Mouse (Mus musculus) spleen, embryonic (tissue): ENCODE data around the gene Dbi.

Experiments
- CTCF ChIA-PET: fragments of 350-600 bp; sonication (Branson Sonifier 250); formaldehyde crosslinking; loops from one replicate; lab custom pipeline; 2022; lab: Charles Lee

Gene Dbi

DNA sequence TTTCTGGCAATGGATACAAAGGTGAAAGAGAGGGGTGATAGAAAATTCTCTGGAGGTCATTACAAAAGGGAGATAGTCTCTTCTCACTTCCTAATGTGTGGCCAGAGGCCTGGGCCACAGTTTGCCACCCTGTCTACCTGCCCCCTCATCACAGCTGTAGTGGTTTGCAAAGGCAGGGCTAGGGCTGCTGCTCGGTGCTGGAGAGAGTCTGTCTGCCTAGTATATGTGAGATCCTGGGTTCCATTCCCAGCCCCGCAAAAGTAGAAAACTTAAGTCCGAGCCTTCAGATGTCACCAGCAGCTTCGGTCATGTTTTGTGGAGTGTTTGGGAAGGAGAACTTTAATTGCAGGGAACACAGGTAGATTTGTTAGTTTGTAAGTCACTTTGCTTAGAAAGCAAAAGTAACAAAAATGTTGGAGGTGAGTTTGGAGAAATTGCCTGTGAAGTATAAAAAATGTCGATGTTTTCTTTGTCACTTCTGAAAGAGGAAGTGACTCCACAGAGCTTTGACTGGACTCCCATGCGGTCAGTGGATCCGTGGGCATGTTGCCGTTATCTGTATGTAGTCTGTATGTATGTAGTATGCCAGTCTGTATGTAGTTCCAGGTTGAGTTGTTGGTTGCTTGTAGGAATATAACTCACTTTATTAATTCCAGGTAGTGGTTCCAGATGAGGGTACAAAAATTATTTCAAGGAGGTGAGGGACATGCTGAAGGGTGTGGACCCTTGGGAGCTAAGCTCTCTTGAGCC, 1.9 kb upstream of the Dbi start:
- CTCF ChIA-PET, result interaction anchor here (0.6 to 0.7 kb wide), 2 partner anchors 27 to 244 kb away, joined by 4 to 6 read pairs; no protein-coding TSS in a partner anchor

DNA sequence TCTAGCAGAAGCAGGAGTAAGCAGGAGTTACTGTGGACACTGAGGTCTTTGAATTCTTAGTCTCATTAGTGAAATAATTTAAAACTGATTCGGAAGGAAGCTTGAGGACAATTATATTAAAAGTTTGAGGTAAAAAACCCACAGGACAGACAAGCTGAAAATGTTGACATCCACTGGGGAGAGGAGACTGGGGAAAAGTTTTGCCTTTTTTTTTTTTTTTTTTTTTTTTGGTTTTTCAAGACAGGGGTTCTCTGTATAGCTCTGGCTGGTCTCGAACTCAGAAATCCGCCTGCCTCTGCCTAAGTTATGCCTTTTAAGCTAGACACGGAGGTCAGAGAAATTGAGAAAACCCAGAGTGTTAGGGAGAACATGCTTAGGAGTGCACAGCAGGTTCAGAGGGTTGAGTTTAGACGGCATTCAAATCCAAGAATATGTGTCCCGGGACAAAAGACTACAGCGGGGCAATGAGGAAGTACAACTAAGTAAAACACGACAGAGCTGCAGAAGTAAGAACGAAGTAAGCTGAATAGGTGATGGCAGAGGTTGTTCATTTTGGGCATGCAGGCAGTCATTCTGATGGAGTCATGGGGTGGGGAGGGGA, 1.2 kb upstream of the Dbi start:
- CTCF ChIA-PET, result interaction anchor here (0.6 to 0.7 kb wide), 2 partner anchors 27 to 243 kb away, joined by 4 to 6 read pairs; no protein-coding TSS in a partner anchor

DNA sequence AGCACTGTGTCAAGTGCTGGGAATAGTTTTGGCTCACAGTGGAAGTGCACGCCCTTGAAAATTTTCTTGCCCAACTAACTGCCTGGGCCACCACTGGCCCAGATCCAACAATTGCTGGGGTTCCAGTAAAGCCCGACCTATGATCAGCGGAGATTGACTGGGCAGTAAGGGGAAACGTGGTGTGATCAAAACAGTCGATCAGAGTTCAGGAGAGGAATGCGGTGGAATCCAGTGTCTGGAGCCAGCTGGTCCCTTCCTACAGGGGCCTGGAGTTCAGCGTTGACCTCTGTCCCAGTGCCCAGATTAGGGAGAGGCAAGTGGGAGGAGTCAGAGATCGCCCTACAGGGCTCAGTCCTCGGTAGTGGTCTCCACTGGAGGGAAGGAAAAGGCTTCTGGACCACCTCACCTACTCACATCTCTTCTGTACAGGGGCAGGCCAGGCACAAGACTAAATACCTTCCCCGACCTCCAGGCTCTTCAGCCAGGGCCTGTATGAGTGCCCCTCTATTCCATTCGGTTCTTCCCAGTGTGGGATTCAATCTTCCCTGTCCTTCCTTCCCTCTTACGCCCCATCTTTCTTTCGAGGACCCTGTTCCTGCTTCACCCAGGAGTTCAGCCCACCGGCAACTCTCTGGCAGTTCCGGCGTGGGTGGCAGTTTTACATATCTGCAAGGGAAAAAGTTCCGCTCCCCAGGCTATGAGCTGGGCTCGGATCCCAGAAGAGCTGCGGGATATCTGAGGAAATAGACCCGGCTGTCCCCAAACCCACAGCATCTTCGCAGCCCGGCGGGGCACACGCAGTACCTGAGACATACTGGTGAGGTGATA, 523 bp downstream of the Dbi start:
- CTCF ChIA-PET, result interaction anchor here (0.6 kb wide), 1 partner anchor 13 kb away, joined by 12 read pairs; no protein-coding TSS in a partner anchor

DNA sequence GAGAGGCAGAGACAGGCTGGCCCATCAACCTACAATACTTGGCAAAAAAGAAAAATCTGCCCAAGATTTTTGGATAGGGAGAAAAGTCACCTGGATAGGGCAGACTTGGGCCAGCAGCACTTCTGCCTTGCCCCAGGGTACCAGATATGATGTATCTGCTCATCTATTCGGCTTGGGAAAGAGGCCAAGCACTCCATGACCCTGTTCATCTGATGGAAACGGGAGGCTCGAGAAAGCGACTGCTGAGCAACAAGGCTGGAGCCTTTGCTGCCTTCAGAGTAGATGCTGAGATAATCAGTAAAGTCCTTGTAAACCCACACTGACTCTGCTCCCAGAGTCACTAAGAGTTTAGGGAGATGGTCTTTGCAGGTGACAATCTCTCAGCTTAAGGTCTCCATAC, 1.5 kb downstream of the Dbi start:
- CTCF ChIA-PET, result no interaction called here

DNA sequence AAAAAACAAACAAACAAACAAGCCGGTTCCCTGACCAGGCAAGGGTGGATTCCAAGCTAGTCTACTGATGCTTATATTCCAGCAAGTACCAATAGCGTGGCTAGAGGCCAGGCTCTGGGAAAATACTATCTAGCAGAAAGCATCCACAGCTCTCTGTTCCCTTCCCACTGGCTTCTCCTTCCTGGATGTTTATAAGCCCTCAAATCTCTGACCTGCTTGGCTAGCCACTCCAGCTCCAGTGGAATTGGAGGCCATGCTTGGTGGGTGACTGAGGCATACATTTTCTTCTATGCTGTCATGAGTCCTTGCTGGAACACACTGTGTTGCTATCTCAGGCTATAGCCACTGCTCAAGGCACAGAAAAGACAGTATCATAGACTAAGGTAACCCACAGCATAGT, 2.0 kb downstream of the Dbi start:
- CTCF ChIA-PET, result no interaction called here

DNA sequence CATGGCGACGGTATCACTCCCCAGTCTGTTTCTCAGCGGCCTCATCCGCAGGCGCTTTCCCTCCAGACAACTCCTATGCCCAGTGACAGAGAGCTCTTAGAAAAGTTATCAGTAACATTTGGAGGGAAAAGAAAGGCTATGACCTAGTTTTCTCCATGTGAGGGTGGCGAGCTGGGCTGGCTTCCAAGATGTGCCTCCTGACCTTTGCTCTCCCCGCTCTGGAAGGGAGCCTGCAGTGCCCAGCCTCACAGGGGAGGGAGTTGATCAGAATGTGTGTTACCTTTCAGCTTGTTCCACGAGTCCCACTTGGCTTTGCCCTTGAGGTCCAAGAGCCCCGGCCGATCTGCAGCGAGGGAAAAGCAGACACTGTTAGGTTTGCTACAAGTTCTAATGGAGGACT, 4.8 kb downstream of the Dbi start:
- CTCF ChIA-PET, result no interaction called here

DNA sequence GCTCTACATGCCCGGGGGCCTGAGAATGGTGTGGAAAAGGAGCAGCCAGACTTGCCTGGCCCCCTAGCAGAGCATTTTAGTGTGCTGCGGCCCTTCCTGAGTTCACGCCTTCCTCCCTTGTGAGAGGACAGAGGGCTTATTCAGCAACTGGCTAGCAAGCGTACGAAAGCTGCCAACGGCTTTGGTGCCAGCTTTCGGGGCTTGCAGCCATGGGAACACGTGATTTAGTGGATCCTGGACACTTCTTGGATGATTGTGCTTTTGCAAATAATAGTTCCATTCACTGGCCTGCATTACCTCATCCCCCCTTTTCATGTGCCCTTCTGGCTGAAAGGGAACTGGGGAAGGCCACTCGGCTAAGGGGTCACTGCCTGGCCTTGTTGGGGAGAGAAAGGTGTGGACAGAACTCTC, 5.2 kb downstream of the Dbi start:
- CTCF ChIA-PET, result no interaction called here

DNA sequence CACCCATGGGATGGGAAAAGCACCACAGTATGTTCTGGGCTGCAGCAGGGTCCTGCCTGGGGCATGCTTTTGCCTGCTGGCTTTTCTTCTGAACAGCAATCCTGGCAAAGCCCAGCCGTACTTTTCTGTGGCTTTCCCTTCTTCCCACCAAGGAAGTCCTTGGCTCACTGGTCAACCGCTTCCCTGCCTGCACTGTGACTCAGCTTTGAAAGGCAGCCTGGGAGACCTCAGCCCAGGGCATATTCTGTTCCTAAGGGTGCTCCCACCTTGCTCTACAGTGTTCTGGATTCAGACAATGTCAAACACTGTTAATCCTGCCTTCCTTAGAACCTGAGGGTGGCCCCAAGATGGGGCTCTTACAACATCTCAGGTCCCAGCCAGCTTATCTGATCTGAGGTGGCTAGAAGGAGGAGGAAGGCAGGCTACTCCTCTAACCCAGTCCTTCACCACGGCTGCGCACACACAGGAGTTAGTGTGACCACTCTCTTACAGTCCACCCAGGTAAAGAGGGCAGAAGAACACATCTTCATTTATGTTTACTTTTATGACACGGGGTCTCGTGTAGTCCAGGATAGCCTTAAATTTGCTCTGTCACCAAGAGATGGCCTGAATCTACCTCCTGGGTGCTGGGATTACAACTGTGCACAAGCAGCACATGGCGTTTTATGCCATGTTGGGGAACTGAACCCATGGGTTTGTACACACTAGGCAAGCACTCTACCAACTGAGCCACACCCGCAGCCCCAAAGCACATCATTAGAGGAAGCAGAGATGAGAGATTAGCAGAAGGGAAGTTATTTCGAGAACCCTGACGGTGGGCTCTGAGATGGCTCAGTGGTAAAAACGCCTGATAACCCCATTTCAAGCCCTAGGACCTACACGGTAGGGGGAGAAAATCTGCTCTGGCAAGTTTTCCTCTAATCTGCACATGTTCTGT, 8.4 kb downstream of the Dbi start:
- CTCF ChIA-PET, result no interaction called here

DNA sequence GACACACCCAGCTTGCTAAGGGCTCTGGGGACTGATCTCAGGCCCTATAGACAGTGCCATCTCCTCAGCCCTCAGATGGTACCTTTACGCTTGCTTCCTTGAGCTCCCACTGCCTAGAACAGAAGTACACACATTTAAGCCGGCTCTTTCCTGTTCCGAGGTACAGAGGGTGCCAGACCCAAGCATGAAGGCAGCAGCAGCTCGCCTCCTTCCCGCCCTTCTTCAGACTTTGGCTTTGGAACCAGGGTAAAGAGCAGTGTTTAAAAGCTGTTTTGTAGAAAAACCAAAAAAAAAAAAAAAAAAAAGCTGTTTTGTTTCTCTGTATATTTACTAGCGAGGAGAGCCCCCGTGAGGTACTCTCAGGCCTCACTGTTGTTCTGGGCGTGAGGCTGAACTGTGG, 9.1 kb downstream of the Dbi start:
- CTCF ChIA-PET, result no interaction called here

DNA sequence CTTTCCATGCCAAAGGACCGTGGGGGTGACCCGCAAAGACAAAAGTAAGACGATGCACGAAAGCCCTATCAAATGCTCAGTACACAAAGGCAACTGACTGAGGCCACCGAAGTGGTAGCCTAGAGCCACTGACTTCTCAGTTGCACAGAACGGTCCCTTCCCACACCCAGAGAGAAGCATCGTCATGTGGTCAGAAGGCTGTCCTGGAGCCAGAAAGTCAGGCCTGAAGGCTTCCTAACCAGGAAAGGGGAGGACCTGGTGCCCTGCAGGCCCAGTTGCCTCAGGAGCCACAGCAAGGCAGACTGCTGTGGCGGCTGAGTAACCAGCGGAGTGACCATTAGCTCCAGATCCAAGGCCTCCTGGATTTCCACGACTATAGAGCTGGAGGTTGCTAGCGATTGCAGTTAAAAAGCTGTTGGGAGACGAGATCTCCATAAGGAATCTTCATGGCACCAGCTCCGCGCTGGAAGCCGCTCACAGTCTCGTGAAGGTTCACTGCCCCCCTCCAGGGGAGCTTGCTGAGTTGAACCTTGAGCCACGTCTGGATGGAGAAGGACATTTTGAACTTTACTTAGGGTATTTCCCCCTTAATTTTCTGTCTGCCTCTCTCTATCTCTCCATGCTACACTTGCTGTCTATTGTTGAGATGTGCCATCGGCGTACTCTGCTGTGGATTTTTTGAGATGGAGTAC, 11.0 kb downstream of the Dbi start:
- CTCF ChIA-PET, result no interaction called here

DNA sequence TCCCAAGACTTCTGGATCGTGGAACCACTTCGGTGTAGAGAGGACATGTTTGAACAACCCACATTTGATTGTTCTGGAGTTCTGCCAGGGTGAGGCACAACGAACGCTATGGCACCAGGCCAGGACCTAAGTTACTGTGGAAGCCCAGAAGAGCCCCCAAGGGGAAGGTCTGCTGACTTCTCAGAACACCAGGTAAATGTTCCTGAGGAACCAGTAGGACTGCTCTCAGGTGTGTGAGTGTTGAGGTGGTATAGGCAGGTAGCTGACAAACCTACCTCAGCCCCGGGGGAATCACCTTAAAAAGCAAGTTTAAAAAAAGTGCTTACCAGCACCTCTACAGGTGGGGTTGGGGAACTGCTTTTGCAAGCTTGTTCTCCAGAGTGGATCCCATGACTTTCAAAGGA, 15.3 kb downstream of the Dbi start:
- CTCF ChIA-PET, result no interaction called here

DNA sequence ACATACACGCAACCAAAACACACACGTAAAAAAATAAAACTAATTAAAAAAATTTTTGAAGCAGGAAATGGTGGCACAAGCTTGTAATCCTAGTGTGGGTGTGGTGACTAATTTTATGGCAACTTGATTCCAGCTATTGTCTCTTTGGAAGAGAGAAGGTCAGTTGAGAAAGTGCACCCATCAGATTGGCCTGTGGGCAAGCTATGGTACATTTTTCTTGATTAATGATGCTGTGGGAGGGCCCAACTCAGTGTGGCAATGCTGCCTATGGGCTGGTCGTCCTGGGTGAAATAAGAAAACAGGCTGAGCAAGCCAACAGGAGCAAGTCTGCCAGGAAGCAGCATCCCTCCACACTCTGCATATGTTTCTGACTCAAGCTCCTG, 19.7 kb downstream of the Dbi start:
- CTCF ChIA-PET, result no interaction called here

DNA sequence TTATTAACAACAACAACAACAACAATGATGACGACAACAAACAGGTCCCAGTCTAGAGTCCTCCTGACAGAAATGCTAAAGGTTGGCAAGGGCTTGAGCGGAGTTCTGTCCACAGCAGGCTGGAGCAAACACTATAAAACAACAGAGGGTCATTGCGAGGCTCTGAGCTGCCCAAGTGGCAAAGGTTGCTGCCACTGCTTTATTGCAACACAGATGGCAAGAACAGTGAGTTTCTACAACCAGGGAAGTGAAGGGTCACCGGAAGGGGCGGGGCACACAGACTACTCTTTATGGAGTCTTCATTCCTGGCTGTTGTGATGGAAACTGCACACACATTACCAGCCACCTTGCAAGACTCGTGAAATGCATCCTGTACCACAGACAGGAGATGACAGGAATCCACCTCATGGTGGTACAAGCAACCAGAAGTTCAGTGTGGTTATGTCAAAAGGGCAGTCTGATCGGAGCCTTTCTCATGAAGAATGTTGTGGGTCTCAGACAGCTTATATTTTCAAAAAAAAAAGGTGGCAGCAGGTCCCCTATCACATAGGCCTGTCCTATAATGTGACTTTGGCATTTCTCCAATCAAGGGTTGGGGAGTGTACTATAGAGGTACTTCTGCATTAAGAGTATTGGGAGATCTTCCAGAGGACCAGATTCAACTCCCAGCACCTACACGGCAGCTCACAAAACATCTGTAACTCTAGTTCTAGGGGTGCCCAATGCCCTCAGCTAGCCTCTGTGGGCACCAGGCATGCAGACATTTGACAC, 20.2 kb downstream of the Dbi start:
- CTCF ChIA-PET, result no interaction called here

DNA sequence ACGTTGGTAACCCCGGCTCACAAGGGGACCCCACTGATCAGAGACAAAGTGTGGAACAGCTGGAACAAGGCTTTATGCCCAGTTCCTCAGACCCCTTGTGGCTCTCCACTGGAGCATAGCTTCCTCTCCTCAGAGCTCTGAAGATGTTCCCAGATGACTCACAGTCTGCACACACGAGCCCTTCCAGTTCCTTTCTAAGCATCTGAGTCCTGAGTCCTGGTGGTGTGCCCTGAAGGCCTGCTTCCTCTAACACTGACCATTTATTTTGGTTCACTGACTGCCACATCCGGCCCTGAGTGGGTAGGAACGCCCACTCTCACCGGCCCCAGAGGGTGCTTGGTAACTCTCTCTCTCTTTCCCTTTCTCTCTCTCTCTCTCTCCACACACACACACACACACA, 21.4 kb downstream of the Dbi start:
- CTCF ChIA-PET, result no interaction called here

DNA sequence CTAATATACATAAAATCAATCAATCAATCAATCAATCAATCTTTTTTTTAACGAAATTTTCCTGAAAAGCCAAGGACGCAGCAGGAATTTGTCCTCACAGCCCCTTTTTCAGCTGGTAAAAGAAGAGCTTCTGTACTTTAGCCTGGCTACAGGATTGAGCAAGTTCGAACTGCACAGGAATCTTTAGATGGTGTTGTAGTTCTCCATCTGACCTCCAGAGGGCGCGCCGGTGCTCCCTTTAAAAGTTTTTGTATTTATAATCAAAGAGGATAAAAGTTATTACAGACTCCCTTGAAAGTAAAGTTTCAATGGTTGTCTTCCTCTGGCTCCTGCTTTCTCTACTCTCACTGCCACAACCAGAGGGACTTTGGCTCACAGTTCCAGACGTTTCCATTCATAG, 22.6 kb downstream of the Dbi start:
- CTCF ChIA-PET, result interaction anchor here (0.8 kb wide), 1 partner anchor 10 kb away, joined by 3 read pairs; no protein-coding TSS in a partner anchor

DNA sequence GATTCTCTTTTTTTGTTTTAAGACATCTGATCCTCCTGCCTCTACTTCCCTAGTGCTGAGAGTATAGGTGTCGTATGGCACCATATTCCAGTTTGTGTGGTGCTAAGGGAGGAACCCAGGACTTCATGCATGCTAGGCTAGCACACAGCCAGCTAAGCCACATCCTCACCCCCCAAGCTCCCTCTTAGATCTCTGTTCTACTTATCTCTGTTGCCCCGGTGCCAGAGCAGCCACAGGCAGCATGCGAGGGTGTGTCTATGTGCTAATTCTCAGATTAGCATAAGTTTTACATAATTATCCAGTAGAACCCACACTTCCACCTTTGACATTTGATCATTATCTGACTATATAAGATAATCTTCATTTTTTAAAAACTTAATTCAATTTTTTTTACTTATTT, 26.0 kb downstream of the Dbi start:
- CTCF ChIA-PET, result interaction anchor here (1.0 kb wide), 1 partner anchor 10 kb away, joined by 5 read pairs; no protein-coding TSS in a partner anchor

DNA sequence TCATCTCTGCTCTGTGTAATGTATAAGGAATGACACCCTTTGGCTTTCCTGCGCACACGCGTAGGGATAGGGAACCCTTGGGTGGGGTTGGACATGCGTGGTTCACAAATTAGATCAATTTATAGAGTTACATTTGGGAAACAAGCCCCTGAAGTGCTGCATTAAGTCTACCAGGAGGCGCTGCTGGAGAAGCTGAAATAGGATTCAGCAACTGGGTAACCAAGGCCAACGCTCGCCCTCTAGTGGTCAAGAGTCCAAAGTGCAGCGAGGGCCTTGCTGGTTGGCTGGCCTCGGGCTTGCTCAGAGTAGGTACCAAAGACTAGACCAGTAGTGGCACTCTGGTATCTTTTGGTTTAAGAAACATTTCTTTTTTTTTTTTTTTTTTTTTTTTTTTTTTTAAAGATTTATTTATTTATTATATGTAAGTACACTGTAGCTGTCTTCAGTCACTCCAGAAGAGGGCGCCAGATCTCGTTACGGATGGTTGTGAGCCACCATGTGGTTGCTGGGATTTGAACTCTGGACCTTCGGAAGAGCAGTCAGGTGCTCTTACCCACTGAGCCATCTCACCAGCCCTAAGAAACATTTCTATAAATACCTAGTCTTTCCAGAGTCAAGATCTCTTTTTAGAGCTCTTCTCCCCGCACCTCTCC, 27.3 kb downstream of the Dbi start:
- CTCF ChIA-PET, result interaction anchor here (0.6 to 1.0 kb wide), 2 partner anchors 8 to 462 kb away, joined by 3 to 5 read pairs; no protein-coding TSS in a partner anchor

DNA sequence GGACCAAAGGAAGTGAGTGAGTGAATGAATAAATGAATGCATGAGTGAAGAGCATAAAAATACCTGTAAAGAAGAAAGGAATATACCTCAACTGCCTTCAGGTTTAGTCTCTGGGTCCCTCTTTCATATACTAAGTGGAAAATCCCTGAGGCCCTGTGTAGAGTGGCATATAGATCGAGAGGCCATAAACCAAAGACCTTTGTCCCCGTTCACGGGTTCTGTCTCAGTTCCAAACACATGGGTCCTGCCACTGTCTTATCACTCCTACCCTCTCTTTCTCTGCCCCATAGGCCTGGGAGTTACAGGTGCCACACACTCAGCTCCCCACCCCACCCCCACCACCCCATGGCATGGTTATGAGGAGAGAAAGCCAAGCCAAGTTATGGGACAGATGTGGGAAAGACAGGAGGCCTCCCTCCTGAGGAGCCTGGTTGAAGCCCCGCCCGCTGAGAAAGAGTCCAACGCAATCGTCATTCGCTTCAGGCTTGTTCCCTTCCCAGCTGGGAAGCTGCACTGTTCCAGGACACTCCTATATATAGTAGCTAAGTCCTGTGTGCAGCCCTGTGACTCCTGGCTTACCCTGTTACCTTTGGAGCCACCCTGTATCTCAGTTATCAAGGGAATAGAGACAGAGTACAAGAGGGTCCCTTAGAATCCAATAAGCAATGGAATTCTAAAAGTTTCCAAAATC, 29.9 kb downstream of the Dbi start:
- CTCF ChIA-PET, result no interaction called here

DNA sequence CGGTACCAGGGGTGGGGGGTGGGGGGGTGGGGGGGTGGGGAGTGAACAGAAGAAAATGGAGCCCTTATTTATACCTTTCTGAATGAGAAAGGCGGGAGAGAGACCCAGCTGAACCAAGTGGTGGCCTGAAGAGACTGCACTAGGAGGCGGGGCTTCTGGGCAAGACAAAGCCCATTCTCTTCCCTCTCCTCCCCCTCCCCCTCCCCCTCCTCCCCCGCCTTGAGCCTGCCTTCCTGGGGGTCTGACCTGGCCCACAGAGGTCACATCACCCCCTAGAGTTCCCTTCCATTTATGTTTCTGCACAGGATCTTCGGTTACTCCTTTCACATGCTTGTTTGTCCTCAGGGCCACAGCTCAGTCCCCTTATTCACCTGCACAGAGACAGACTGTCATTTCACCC, 31.7 kb downstream of the Dbi start:
- CTCF ChIA-PET, result no interaction called here
